Mouse (Mus musculus) MEL (cell line): ENCODE measurements at regions not wholly inside any gene's neighbourhood (a gene's known extent, or its start where the extent isn't known, plus 50 kb on each side); places are given as distances from the start of the nearest gene placed in this dataset.

ENCODE experiments used
- CHD1 ChIP-seq: IDR thresholded peaks from 2 replicates; pipeline ENCODE4 v1.6.1; 2012; ENCODE audit warnings: low read depth, mild to moderate bottlenecking, inconsistent platforms, low read length, improper control_type of control experiment
- CHD2 ChIP-seq: IDR thresholded peaks from 2 replicates; pipeline ENCODE4 v1.6.1; 2011; ENCODE audit warnings: low read length, improper control_type of control experiment
- CTCF ChIP-seq, 3 experiments: IDR thresholded peaks in 2 of 3; conservative IDR thresholded peaks in 1 of 3; 2 replicates each; pipeline ENCODE4 v1.5.1; 2011 to 2012; ENCODE audit warnings: low read length in 3 of 3, low read depth in 2 of 3, mild to moderate bottlenecking in 2 of 3, improper control_type of control experiment in 1 of 3, inconsistent platforms in 1 of 3, mixed read lengths in 1 of 3, moderate library complexity in 1 of 3; ENCODE audit not compliant: control insufficient read depth in 1 of 3, insufficient read depth in 1 of 3, poor library complexity in 1 of 3, severe bottlenecking in 1 of 3
- ELF1 ChIP-seq: IDR thresholded peaks from 2 replicates; pipeline ENCODE4 v1.6.1; 2014; ENCODE audit warnings: low read depth, mild to moderate bottlenecking, inconsistent platforms, low read length, improper control_type of control experiment, moderate library complexity
- EP300 ChIP-seq, 2 experiments: IDR thresholded peaks; 2 replicates each; pipeline ENCODE4 v1.6.1; 2011; ENCODE audit warnings: improper control_type of control experiment in 2 of 2, low read length in 2 of 2, low read depth in 1 of 2, mild to moderate bottlenecking in 1 of 2
- HCFC1 ChIP-seq: IDR thresholded peaks from 2 replicates; pipeline ENCODE4 v1.6.1; 2012; ENCODE audit warnings: low read depth, mild to moderate bottlenecking, inconsistent platforms, low read length, improper control_type of control experiment, moderate library complexity
- MAFK ChIP-seq: IDR thresholded peaks from 2 replicates; pipeline ENCODE4 v1.6.1; 2011; ENCODE audit warnings: low read depth, mild to moderate bottlenecking, low read length, improper control_type of control experiment, borderline replicate concordance
- MEF2A ChIP-seq: IDR thresholded peaks from 2 replicates; pipeline ENCODE4 v1.6.1; 2014; ENCODE audit warnings: low read depth, mild to moderate bottlenecking, inconsistent platforms, low read length, improper control_type of control experiment; ENCODE audit not compliant: poor library complexity, insufficient replicate concordance, severe bottlenecking; ENCODE audit errors: extremely low read depth
- POLR2A ChIP-seq, 2 experiments: IDR thresholded peaks; 2 replicates each; pipeline ENCODE4 v1.6.1; 2011 to 2012; ENCODE audit warnings: low read length in 2 of 2, mild to moderate bottlenecking in 2 of 2, control low read depth in 1 of 2, improper control_type of control experiment in 1 of 2, low read depth in 1 of 2, moderate library complexity in 1 of 2; ENCODE audit not compliant: control insufficient read depth in 1 of 2, insufficient read depth in 1 of 2, poor library complexity in 1 of 2
- TBP ChIP-seq: IDR thresholded peaks from 2 replicates; pipeline ENCODE4 v1.8.0; 2011; ENCODE audit warnings: low read depth, low read length, improper control_type of control experiment
- USF1 ChIP-seq: IDR thresholded peaks from 2 replicates; pipeline ENCODE4 v1.6.1; 2014; ENCODE audit warnings: low read depth, mild to moderate bottlenecking, inconsistent platforms, low read length, improper control_type of control experiment, moderate library complexity
- ZNF384 ChIP-seq: IDR thresholded peaks from 2 replicates; pipeline ENCODE4 v1.6.1; 2012; ENCODE audit warnings: low read depth, mild to moderate bottlenecking, inconsistent platforms, low read length, improper control_type of control experiment

- TF ChIP-seq CTCF (IDR thresholded peaks at IDR 0.05 in 2 of 3, conservative IDR thresholded peaks at IDR 0.05 in 1 of 3; ENCODE audit: control insufficient read depth in 1 of 3, insufficient read depth in 1 of 3, low read depth in 2 of 3, low read length in 3 of 3, poor library complexity in 1 of 3, severe bottlenecking in 1 of 3) (no peak), ZNF384 (no peak), EP300 (IDR thresholded peaks at IDR 0.05; ENCODE audit: low read depth in 1 of 2, low read length in 2 of 2) (no peak), MAFK (no peak), MEF2A (no peak), USF1 (no peak), POLR2A (IDR thresholded peaks at IDR 0.05; ENCODE audit: control insufficient read depth in 1 of 2, insufficient read depth in 1 of 2, low read depth in 1 of 2, low read length in 2 of 2, poor library complexity in 1 of 2) (no peak), CHD1 (no peak), HCFC1 (no peak), CHD2 (no peak), ELF1 (no peak), TBP (no peak)
Observed at GRCm38 (mm10) chr13:101527691-101528090, 240.3 kb downstream of the Pik3r1 start.
